ENCODE assay signal across 16 mouse cellular contexts in the genomic region with DNA sequence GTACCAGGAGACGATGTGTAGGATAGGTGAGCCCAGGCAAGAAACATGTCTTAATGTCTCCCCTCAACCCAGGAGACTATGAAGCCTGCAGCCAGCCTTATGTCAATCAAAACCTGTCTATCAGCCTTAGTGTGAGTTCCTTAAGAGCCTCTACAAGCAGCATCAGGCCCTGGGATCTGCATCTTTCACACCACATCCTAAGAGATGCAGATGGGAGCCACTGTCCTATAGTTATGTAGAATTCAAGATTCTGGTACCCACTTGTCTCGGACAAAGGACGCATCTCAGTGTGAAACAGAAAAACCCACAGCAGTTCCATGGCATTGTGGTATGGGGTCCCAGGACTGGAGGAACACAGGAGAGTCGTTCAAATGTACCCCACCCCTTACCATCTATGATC. TPM values are rescaled to one million over a fixed set of nuclear protein-coding genes. Genes with fewer than 3 reads are reported as not detected.
"Had no signal": no experiment of that assay in that cellular context is flagged by ENCODE, and none has a peak within 500 bp of the region (broad histone marks: within the 10 kb centered on the region; RNA-seq: fewer than 3 reads in every experiment).

No protein-coding gene starts in this region.

- H3K9me3 ChIP-seq: limb, embryonic 15.5 days; liver, embryonic 12.5 days; midbrain, embryonic 10.5 days; stomach, embryonic 15.5 days had no signal

- H3K4me1 ChIP-seq: limb, embryonic 15.5 days; liver, embryonic 12.5 days; midbrain, embryonic 10.5 days had no signal

- H3K27ac ChIP-seq: kidney, postnatal 0 days; limb, embryonic 15.5 days; liver, embryonic 12.5 days; midbrain, embryonic 10.5 days; stomach, embryonic 15.5 days had no signal

- H3K9ac ChIP-seq: limb, embryonic 15.5 days; liver, embryonic 12.5 days; stomach, embryonic 15.5 days had no signal

- H3K4me3 ChIP-seq: limb, embryonic 15.5 days; liver, embryonic 12.5 days; midbrain, embryonic 10.5 days; stomach, embryonic 15.5 days had no signal

- ATAC-seq: liver, embryonic 12.5 days had no signal

- H3K4me2 ChIP-seq: limb, embryonic 15.5 days; liver, embryonic 12.5 days; stomach, embryonic 15.5 days had no signal

- H3K27me3 ChIP-seq: limb, embryonic 15.5 days; stomach, embryonic 15.5 days had no signal

- H3K36me3 ChIP-seq: limb, embryonic 15.5 days; liver, embryonic 12.5 days; midbrain, embryonic 10.5 days; stomach, embryonic 15.5 days had no signal

- DNase-seq: kidney, adult 8-10 months; kidney, postnatal 36 days; layer of hippocampus, adult 9-11 months; layer of hippocampus, postnatal 36 days; midbrain, embryonic 14.5 days; right cerebral cortex, postnatal 14 days; thymus, postnatal 4 days had no signal

RNA-seq across cellular contexts. Expression of a gene that starts 0.9 kb away (rescaled TPM):
- total RNA-seq: megakaryocyte, adult 5-6 weeks had no signal
- polyA plus RNA-seq: midbrain, embryonic 14.5 days; neural tube, embryonic 14.5 days had no signal

RNA-seq across cellular contexts. Expression of a gene that starts 19.2 kb away (rescaled TPM):
- polyA plus RNA-seq: intestine, postnatal 0 days; kidney, postnatal 0 days; liver, embryonic 12.5 days; liver, embryonic 16.5 days; midbrain, embryonic 10.5 days; midbrain, embryonic 14.5 days; neural tube, embryonic 14.5 days; stomach, embryonic 15.5 days had no signal
